Mouse (Mus musculus): ENCODE data around the gene Tfr2. TPM values are rescaled to one million over a fixed set of nuclear protein-coding genes. Genes with fewer than 3 reads are reported as not detected.
A peak's percentile ranks its signal among the peaks of the same experiment; 100 is the strongest.

Tfr2 gene
- total RNA-seq, 2 experiments from 2014 or later = 12.8 to 14.2 TPM

- intact Hi-C loops (cut with DNase I) = no loop called here
- DNase-seq (ENCODE audit: low spot score in 2 of 2) = no peak
Observed at GRCm38 (mm10) chr5:137570181-137570580, 541 bp downstream of the Tfr2 start.

DNA sequence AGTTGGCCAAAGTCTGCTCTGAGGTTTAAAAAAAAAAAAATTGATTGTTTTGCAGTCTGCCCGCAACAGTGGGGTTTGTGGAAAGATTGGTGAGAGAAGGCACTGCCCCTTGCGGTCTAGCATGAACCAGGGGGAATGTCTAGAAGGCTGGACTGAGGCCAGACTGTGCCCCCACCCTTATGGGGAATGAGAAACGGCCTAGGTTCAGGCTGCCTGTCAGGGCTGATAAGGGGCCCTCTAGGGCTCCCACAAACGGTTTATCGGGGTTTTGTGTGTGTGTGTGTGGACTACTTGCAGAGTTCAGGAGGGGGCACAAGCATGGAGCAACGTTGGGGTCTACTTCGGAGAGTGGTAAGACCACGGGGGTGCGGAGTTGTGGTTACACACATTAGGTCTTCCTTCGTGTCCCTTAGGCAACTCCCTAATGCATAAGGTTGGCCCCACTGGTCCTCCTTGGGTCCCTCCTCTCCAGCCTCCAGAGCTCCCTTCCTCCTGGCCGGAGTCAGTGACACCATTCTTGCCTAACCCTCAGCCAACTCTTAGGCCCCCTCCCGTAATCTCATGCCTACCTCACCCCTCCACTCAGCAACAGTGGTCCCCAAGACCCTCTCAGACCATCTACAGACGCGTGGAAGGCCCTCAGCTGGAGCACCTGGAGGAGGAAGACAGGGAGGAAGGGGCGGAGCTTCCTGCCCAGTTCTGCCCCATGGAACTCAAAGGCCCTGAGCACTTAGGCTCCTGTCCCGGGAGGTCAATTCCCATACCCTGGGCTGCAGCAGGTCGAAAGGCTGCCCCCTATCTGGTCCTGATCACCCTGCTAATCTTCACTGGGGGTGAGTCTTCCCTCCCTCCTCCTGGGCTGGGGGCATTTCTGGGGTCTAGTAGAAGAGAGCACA lies 1.3 kb downstream of the Tfr2 start:
- intact Hi-C loops (cut with DNase I) = no loop called here
- no peak for DNase-seq (ENCODE audit: low spot score in 2 of 2)

DNA sequence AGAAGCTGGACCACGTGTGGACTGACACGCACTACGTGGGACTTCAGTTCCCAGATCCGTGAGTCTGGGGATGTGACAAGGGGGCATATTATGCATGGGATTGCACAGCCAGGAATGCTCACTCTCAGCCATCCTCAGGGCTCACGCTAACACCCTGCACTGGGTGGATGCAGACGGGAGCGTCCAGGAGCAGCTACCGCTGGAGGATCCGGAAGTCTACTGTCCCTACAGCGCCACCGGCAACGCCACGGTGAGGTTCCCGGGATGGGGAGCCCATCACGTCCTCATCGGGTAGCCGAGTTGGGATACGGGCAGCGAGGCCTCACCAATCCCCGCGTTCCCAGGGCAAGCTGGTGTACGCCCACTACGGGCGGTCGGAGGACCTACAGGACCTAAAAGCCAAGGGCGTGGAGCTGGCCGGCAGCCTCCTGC lies 4.8 kb downstream of the Tfr2 start:
- DNase-seq (ENCODE audit: low spot score in 2 of 2) = peak; percentile 36 to 56
- intact Hi-C loops (cut with DNase I) = no loop called here

- intact Hi-C loops (cut with DNase I) = no loop called here
- DNase-seq (ENCODE audit: low spot score in 2 of 2) = no peak
Observed at GRCm38 (mm10) chr5:137580246-137580645, 10.6 kb downstream of the Tfr2 start.

DNA sequence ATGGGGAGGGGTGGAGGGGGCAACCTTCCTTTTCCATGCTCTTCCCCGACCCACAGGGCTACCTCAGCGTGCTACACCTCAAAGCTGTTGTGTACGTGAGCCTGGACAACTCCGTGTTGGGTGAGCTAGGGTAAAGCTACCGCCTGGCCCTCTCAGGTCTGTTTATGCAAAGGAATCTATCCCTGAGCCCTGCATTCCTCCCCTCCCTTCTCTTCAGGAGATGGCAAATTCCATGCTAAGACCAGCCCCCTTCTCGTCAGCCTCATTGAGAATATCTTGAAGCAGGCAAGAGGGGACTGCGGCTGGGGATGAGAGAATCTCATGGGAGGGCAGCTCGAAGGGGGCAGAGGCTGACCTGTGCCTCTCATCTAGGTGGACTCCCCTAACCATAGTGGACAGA lies 13.1 kb downstream of the Tfr2 start:
- intact Hi-C loops (cut with DNase I) = no loop called here
- DNase-seq (ENCODE audit: low spot score in 2 of 2) = no peak

DNA sequence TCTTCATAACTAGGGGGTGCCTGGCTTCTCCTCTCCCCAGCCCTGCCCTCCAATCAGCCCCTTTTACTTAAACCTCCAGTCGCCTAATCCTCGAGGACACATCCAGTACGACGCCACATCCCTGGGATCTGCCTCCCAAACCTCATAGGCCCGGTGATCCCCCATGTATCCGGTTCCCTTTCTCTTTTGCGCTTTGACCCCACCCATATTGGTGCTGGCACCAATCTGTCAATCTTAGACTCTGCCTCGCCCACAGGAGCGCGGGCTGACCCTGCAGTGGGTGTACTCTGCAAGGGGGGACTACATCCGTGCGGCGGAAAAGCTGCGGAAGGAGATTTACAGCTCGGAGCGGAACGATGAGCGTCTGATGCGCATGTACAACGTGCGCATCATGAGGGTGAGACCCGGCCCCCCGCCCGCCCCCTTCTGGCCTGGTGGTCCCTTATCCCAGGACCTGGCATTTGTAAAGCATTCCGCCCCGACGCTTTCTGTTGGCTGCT lies 14.1 kb downstream of the Tfr2 start:
- intact Hi-C loops (cut with DNase I) = no loop called here
- peak; percentile 47 to 68 for DNase-seq (ENCODE audit: low spot score in 2 of 2)

DNA sequence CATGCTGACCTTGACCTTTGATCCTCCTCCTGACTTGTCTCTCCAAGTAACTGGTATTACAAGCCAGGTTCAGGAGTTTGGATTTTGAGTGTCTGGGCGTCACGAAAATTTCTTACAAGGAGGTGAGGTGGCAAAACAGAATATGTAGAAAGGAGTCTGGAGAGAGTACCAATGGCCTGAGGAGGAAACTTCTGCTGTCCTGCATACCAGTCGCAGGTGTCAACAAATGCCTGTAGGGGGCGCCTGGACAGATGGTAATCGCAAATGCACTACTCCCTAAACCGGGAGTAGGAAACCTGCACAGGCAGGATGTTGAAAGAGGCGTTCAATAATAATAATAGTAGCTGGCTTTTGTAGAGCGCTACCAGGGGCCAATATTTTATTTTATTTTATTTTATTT lies 15.3 kb downstream of the Tfr2 start:
- peak; percentile 72 to 74 for DNase-seq (ENCODE audit: low spot score in 2 of 2)
- intact Hi-C loops (cut with DNase I) = loop anchor here (5.0 kb wide), 1 partner anchor 67 kb away; no protein-coding TSS in a partner anchor

- DNase-seq (ENCODE audit: low spot score in 2 of 2) = no peak
- intact Hi-C loops (cut with DNase I) = no loop called here
Observed at GRCm38 (mm10) chr5:137590507-137590906, 20.9 kb downstream of the Tfr2 start.

- no peak for DNase-seq (ENCODE audit: low spot score in 2 of 2)
- intact Hi-C loops (cut with DNase I) = no loop called here
Observed at GRCm38 (mm10) chr5:137595921-137596320, 26.3 kb downstream of the Tfr2 start.

DNA sequence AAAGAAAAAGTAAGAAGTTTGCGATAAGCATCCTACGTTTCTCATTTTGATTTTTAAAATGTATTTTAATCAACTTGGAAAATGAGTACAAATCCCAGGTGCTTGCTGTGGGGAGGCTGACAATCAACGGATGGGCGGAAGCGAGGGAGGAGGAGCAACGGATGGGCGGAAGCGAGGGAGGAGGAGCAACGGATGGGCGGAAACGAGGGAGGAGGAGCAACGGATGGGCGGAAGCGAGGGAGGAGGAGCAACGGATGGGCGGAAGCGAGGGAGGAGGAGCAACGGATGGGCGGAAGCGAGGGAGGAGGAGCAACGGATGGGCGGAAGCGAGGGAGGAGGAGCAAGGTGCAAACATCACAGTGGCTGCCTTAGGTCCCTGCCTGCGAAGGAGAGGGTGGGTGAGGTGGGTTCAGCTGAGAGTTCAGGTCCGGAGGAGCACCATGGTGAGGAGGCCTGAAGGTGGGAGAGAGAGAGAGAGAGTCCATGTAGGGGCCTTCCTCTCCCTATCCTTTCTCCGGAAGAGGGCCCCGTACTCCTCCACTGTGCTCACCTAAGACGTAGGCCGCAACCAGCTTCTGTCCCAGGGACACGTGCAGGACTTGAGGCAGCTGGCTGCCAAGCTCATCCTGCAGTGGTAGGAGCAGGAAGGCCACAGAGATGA lies 27.1 kb downstream of the Tfr2 start:
- DNase-seq (ENCODE audit: low spot score in 2 of 2) = no peak
- intact Hi-C loops (cut with DNase I) = no loop called here

DNA sequence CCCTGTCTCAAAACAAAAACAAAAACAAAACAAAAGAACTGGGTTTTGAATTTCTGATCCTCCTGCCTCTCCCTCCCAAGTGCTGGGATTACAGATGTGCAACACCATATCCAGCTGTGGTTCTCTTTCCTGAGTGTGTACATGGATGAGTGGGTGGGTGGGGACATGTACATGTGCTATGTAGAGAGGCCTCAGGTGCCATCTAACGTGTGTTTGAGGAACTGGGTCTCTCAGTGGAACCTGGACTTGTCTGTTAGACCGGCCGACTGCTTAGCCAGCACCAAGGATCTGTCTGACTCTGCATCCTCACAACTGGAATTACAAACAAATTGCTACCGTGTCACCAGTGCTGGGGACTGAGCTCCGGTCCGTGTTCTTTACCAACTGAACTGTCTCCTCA lies 28.0 kb downstream of the Tfr2 start:
- DNase-seq (ENCODE audit: low spot score in 2 of 2) = no peak
- intact Hi-C loops (cut with DNase I) = no loop called here

DNA sequence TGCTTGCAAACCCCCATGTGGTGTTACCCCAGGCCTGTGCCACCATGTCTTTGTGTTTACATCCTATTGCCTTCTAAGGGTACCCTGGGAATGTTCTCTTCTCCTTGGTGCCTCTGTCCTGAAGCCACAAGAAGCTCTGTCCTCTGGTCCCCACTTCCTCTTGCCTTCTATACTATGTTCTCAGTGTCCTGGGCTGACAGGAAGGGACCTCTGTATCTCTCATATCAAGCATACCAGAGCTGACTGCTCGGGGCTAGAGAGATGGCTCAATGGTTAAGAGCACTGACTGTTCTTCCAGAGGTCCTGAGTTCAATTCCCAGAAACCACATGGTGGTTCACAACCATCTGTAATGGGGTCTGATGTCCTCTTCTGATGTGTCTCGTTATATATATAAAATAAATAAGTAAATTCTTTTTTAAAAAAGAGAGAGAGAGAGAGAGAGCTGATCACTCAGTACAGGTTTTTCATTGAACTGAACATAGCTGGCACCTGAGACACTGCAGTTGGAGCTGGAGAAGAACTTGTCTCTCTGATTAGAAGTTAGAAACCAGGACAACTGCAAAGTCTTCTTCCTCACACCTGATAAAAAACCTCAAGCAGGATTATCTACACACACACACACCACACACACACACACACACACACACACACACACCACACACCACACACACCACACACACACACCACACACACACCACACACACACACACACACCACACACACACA lies 28.6 kb downstream of the Tfr2 start:
- intact Hi-C loops (cut with DNase I) = no loop called here
- no peak for DNase-seq (ENCODE audit: low spot score in 2 of 2)

- DNase-seq (ENCODE audit: low spot score in 2 of 2) = no peak
- intact Hi-C loops (cut with DNase I) = no loop called here
Observed at GRCm38 (mm10) chr5:137599600-137599999, 30.0 kb downstream of the Tfr2 start.

DNA sequence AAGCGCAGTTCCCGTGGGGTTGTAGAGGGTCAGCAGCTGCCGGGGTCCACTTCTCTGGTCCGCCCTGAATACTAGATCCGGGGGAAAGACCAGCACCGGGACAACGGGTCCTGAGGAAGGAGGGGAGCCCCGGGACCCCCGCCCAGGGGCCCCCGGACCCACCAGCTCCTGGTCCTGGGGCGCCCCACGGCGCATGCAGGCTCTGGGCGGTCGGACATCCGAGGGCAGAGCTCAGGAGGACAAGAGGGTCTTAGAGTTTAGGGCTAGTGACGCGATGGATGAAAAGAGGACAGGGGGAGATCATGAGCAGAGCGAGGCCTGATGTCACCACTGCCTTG lies 30.6 kb downstream of the Tfr2 start:
- intact Hi-C loops (cut with DNase I) = loop anchor here (5.0 kb wide), 1 partner anchor 68 kb away; the partner anchor contains the start of genes Epo and Gnb2
- DNase-seq (ENCODE audit: low spot score in 2 of 2) = peak in 1 of 2 experiments; percentile 31

- DNase-seq (ENCODE audit: low spot score in 2 of 2) = peak; percentile 93 to 97
- intact Hi-C loops (cut with DNase I) = loop anchor here (5.0 kb wide), 1 partner anchor 68 kb away; the partner anchor contains the start of genes Epo and Gnb2
Observed at GRCm38 (mm10) chr5:137600619-137601364, 31.2 kb downstream of the Tfr2 start, which contains the start of gene Mospd3. Mospd3 (minus strand) TSS chr5:137601058.

DNA sequence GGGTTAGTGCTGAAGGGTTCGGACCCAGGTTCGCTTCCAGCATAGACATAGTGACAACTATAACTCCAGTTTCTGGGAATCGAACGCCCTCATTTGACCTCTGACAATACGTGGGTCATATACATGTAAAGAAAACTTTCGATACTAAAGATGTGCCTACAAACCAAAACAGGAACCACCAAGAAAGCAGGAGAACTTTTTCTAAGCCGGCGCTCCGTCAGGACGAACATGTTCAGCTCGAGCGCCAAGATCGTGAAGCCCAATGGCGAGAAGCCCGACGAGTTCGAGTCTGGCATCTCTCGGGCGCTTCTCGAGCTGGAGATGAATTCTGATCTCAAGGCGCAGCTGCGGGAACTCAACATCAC lies 31.7 kb downstream of the Tfr2 start:
- intact Hi-C loops (cut with DNase I) = loop anchor here (5.0 kb wide), 1 partner anchor 69 kb away; the partner anchor contains the start of genes Epo and Gnb2
- DNase-seq (ENCODE audit: low spot score in 2 of 2) = no peak

- intact Hi-C loops (cut with DNase I) = no loop called here
- no peak for DNase-seq (ENCODE audit: low spot score in 2 of 2)
Observed at GRCm38 (mm10) chr5:137607860-137608653, 38.4 kb downstream of the Tfr2 start.

DNA sequence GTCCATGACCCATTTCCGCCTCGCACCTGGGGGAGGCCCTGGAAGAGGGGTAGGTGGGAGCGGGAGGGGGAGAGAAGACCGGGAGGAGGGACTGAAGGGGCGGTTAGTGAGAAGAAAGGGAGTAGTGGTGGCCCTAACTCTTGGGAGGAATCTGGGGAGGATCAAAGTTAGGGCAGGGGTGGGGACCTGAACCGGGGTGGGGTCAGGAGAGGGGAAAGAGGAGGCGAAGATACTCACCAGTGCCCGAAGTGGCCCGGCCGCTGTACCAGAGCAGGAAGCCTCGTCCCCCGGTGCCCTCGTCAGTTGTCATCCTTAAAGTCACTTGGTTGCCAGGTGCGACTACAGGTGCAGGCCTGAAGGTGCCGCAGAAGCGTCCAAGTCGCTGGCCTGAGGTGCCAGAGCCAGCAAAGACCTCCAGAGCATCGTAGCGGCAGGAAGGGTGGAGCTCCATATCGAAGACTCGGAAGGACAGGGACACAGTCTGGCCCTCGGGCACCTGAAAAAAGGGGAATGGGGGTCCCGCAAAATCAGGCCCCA lies 39.1 kb downstream of the Tfr2 start:
- intact Hi-C loops (cut with DNase I) = no loop called here
- DNase-seq (ENCODE audit: low spot score in 2 of 2) = no peak
